Mouse (Mus musculus): ENCODE data around the gene Ambra1. TPM values are rescaled to one million over a fixed set of nuclear protein-coding genes. Genes with fewer than 3 reads are reported as not detected.

Ambra1 gene
- polyA plus RNA-seq, 1 experiment from 2014 or later, result 20.1 TPM

DNA sequence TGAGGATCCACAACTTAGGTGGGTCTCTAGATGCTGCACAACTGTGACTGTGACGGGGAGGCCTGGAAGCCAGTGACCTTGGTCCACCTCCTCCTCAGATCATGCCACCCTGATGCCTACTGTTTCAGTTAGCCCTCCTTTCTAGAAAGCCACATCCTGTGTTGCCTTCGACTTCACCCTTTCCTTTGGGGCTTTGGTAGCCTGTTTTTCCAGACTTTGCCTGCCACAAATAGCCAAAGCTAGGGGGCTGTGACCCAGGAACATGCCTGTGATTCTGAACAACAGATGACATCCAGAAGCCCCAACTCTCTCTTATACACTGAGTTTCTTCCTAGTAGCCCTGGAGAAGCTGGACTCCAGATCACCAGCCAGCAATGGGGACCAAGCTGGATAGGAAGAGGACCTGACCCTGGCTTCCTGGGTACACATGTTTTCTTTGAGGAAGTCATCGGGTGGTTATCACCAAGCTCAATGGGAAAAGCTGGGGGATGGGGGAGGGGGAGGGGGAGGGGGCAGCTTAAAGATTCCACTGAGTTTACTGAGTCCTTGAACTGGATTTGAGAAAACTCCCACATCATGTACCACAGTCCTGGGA, 234.8 kb downstream of the Ambra1 start:
- WGBS, result 76% methylated on average over 3 of the region's 3 CpGs
- no peak overlapping the region for H3K4me2 ChIP-seq (ENCODE audit: low read depth, low read length, severe bottlenecking)
- DNase-seq (ENCODE audit: low spot score) (no peak), ATAC-seq (replicated peaks; ENCODE audit: low FRiP score) (no peak)
- H3K27ac ChIP-seq (ENCODE audit: low read depth, low read length), result no peak overlapping the region
- H3K36me3 ChIP-seq (ENCODE audit: control insufficient read depth, insufficient read depth, low read length), result no peaks in the 10 kb centered on the region
- H3K4me3 ChIP-seq (ENCODE audit: low read depth, low read length), result no peak overlapping the region
- peaks cover 12% of the 10 kb centered on the region for H3K4me1 ChIP-seq (replicated peaks; ENCODE audit: control insufficient read depth, insufficient read depth, low read length)
- H3K27me3 ChIP-seq (ENCODE audit: control insufficient read depth, insufficient read depth, low read length), result no peaks in the 10 kb centered on the region; the same call in 1 of the 2 replicates
- H3K9ac ChIP-seq (ENCODE audit: low read length), result no peak overlapping the region
- no peaks in the 10 kb centered on the region for H3K9me3 ChIP-seq (ENCODE audit: control insufficient read depth, low read length)

DNA sequence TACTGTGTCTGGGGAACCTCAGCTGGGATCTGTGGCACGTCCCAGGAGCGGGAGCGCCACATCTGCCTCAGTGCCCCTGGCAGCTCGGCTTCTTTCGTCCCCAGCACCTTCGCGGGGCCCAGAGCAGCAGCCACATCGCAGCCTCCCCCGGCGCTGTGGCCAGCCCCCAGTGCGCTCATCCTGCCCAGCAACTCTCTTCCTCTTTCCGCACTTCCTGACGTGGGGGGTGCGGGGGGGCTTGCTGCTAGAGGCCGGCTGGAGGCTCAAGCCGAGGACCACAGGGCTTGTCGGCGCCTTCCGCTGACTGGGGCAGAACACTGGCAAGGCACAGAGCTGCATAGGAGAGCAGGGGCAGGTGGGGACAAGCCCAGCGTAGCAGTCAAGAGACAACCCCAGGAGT, 235.5 kb downstream of the Ambra1 start:
- H3K9me3 ChIP-seq (ENCODE audit: control insufficient read depth, low read length), result no peaks in the 10 kb centered on the region
- H3K4me2 ChIP-seq (ENCODE audit: low read depth, low read length, severe bottlenecking), result no peak overlapping the region
- no peaks in the 10 kb centered on the region; the same call in 1 of the 2 replicates for H3K27me3 ChIP-seq (ENCODE audit: control insufficient read depth, insufficient read depth, low read length)
- no peak overlapping the region for H3K4me3 ChIP-seq (ENCODE audit: low read depth, low read length)
- no peak for ATAC-seq (replicated peaks; ENCODE audit: low FRiP score)
- DNase-seq (ENCODE audit: low spot score), result peak; percentile 57
- WGBS, result 17% methylated on average over 20 of the region's 20 CpGs
- H3K4me1 ChIP-seq (replicated peaks; ENCODE audit: control insufficient read depth, insufficient read depth, low read length), result peaks cover 12% of the 10 kb centered on the region
- no peak overlapping the region for H3K27ac ChIP-seq (ENCODE audit: low read depth, low read length)
- H3K36me3 ChIP-seq (ENCODE audit: control insufficient read depth, insufficient read depth, low read length), result no peaks in the 10 kb centered on the region
- no peak overlapping the region for H3K9ac ChIP-seq (ENCODE audit: low read length)

DNA sequence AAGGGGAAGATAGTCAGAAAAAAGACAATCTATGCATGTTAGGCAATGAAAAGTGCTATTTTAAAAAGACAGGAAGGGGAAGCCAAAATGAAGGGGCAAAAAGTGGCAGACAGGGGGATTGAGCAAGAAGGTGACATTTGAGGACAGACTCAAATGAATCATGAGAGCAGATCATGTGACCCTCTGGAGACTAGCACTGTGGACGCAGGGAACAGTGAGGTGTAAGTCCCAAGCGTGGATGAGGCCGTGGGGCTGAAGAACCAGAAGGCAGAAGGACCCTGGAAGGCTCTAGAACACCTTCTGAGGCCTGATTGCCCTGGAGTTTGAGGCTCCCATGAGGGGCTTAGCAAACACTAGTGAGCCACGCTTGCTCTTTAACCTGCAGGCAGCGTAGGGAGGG, 236.4 kb downstream of the Ambra1 start:
- peaks cover 13% of the 10 kb centered on the region for H3K4me1 ChIP-seq (replicated peaks; ENCODE audit: control insufficient read depth, insufficient read depth, low read length)
- no peaks in the 10 kb centered on the region; the same call in 1 of the 2 replicates for H3K27me3 ChIP-seq (ENCODE audit: control insufficient read depth, insufficient read depth, low read length)
- H3K9ac ChIP-seq (ENCODE audit: low read length), result no peak overlapping the region
- no peaks in the 10 kb centered on the region for H3K9me3 ChIP-seq (ENCODE audit: control insufficient read depth, low read length)
- no peak overlapping the region for H3K27ac ChIP-seq (ENCODE audit: low read depth, low read length)
- no peak overlapping the region for H3K4me3 ChIP-seq (ENCODE audit: low read depth, low read length)
- 91% methylated on average over 5 of the region's 5 CpGs for WGBS
- no peak for DNase-seq (ENCODE audit: low spot score)
- no peak overlapping the region for H3K4me2 ChIP-seq (ENCODE audit: low read depth, low read length, severe bottlenecking)
- no peaks in the 10 kb centered on the region for H3K36me3 ChIP-seq (ENCODE audit: control insufficient read depth, insufficient read depth, low read length)
- ATAC-seq (replicated peaks; ENCODE audit: low FRiP score), result no peak

DNA sequence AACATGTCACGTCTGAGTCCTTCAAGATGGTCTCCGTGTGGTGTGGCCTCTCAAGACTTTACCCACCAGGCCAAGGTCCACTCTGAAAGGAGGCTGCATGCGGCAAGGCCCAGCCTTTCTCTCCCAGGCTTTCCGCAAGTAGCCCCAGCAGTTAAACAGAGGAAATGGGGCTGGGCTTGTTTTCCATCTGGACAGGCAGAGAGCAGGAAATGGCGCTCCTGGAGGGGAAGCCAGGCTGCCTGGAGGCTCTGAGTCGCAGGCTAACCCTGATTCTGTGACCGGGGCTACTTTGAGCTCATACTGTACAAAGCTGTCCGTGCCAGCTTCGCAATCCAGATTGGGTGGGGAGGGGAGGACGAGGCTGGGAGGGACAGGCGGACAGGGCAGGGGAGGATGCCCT, 238.0 kb downstream of the Ambra1 start:
- ATAC-seq (replicated peaks; ENCODE audit: low FRiP score) (no peak), DNase-seq (ENCODE audit: low spot score) (no peak)
- WGBS, result 66% methylated on average over 11 of the region's 11 CpGs
- H3K4me3 ChIP-seq (ENCODE audit: low read depth, low read length), result no peak overlapping the region
- no peak overlapping the region for H3K27ac ChIP-seq (ENCODE audit: low read depth, low read length)
- peaks cover 2% of the 10 kb centered on the region; the same call in 1 of the 2 replicates for H3K27me3 ChIP-seq (ENCODE audit: control insufficient read depth, insufficient read depth, low read length)
- no peaks in the 10 kb centered on the region for H3K9me3 ChIP-seq (ENCODE audit: control insufficient read depth, low read length)
- no peak overlapping the region for H3K9ac ChIP-seq (ENCODE audit: low read length)
- H3K36me3 ChIP-seq (ENCODE audit: control insufficient read depth, insufficient read depth, low read length), result no peaks in the 10 kb centered on the region
- peaks cover 5% of the 10 kb centered on the region for H3K4me1 ChIP-seq (replicated peaks; ENCODE audit: control insufficient read depth, insufficient read depth, low read length)
- H3K4me2 ChIP-seq (ENCODE audit: low read depth, low read length, severe bottlenecking), result no peak overlapping the region

Small RNA genes within 50 kb of the gene (microRNA-seq; reads per million reads assigned to microRNA genes)
- not detected for gene Mir6999 (ENCODE audit: insufficient number of aligned reads)

Other genes starting within 250 kb of the Ambra1 start
- 138 and 153 TPM in 2 replicates for gene Ckap5, start 203.4 kb upstream of the Ambra1 start, polyA plus RNA-seq (2014; fragmentation: Nextera tagmentation; extraction: Ambion mirVana)
- not detected in 2 replicates for gene F2, start 93.7 kb upstream of the Ambra1 start, polyA plus RNA-seq (2014; fragmentation: Nextera tagmentation; extraction: Ambion mirVana)
- gene Zfp408, start 80.3 kb upstream of the Ambra1 start, polyA plus RNA-seq (2014; fragmentation: Nextera tagmentation; extraction: Ambion mirVana), result 8.4 and 9.8 TPM in 2 replicates
- 70.7 and 79.1 TPM in 2 replicates for gene Arhgap1, start 80.3 kb upstream of the Ambra1 start, polyA plus RNA-seq (2014; fragmentation: Nextera tagmentation; extraction: Ambion mirVana)
- 25.2 and 25.9 TPM in 2 replicates for gene Atg13, start 19.6 kb upstream of the Ambra1 start, polyA plus RNA-seq (2014; fragmentation: Nextera tagmentation; extraction: Ambion mirVana)
- gene Harbi1, start 19.3 kb upstream of the Ambra1 start, polyA plus RNA-seq (2014; fragmentation: Nextera tagmentation; extraction: Ambion mirVana), result 18.2 and 20.2 TPM in 2 replicates
- 0.47 and 0.56 TPM in 2 replicates for gene Chrm4, start 197.1 kb downstream of the Ambra1 start, polyA plus RNA-seq (2014; fragmentation: Nextera tagmentation; extraction: Ambion mirVana)
- gene Mdk, start 202.2 kb downstream of the Ambra1 start, polyA plus RNA-seq (2014; fragmentation: Nextera tagmentation; extraction: Ambion mirVana), result 1,095 and 1,130 TPM in 2 replicates
- gene Gm9821, start 215.6 kb downstream of the Ambra1 start, polyA plus RNA-seq (2014; fragmentation: Nextera tagmentation; extraction: Ambion mirVana), result 0.36 and 0.90 TPM in 2 replicates
- 32.7 and 35.9 TPM in 2 replicates for gene Dgkz, start 245.7 kb downstream of the Ambra1 start, polyA plus RNA-seq (2014; fragmentation: Nextera tagmentation; extraction: Ambion mirVana)